Mouse (Mus musculus) midbrain, embryonic 13.5 days (tissue): Measurements from ENCODE around the gene Tbrg1. TPM values are rescaled to one million over a fixed set of nuclear protein-coding genes. Genes with fewer than 3 reads are reported as not detected.
A peak's percentile ranks its signal among the peaks of the same experiment; 100 is the strongest.

ENCODE experiments used
- ATAC-seq: fragments of 200-750 bp; cut with Nextera tagmentation; 2 replicates; pipeline ENCODE4 v1.8.0; 2017; ENCODE audit warnings: mild to moderate bottlenecking, moderate TSS enrichment, moderate library complexity
- H3K27ac ChIP-seq: fragments of 300-500 bp; sonication (generic); 2 replicates; pipeline ENCODE4 v1.5.1; 2015; ENCODE audit warnings: inconsistent platforms, mild to moderate bottlenecking, moderate library complexity
- H3K27me3 ChIP-seq: fragments of 300-500 bp; sonication (generic); 2 replicates; pipeline ENCODE4 v1.6.1; 2015; ENCODE audit warnings: mild to moderate bottlenecking, inconsistent platforms
- H3K36me3 ChIP-seq: fragments of 300-500 bp; sonication (generic); 2 replicates; pipeline ENCODE4 v1.6.1; 2015; ENCODE audit warnings: mild to moderate bottlenecking, inconsistent platforms
- H3K4me1 ChIP-seq: fragments of 300-500 bp; sonication (generic); replicated peaks from 2 replicates; pipeline ENCODE4 v1.6.1; 2015; ENCODE audit warnings: inconsistent platforms
- H3K4me2 ChIP-seq: fragments of 300-500 bp; sonication (generic); replicated peaks from 2 replicates; pipeline ENCODE4 v1.6.1; 2015; ENCODE audit warnings: moderate library complexity, mild to moderate bottlenecking, inconsistent platforms
- H3K4me3 ChIP-seq: fragments of 300-500 bp; sonication (generic); replicated peaks from 2 replicates; pipeline ENCODE4 v1.5.1; 2015; ENCODE audit warnings: mild to moderate bottlenecking, inconsistent platforms
- H3K9ac ChIP-seq: fragments of 300-500 bp; sonication (generic); replicated peaks from 2 replicates; pipeline ENCODE4 v1.6.1; 2015; ENCODE audit warnings: mild to moderate bottlenecking, inconsistent platforms
- H3K9me3 ChIP-seq: fragments of 300-500 bp; sonication (generic); 2 replicates; pipeline ENCODE4 v1.6.1; 2016; ENCODE audit warnings: mild to moderate bottlenecking, inconsistent platforms
- WGBS: fragments of 180-500 bp; shearing (Covaris S2); methylation state at CpG from one replicate; pipeline ENCODE4 v1.1.7; 2015; 5-methylcytosine and 5-hydroxymethylcytosine counted together
- polyA plus RNA-seq: library from polyadenylated mRNA; unstranded; fragments of >200 nt; fragmentation: Nextera tagmentation; extraction: Ambion mirVana; gene quantifications from 2 replicates; pipeline ENCODE4 v1.2.1, GENCODE M21; 2015

The Tbrg1 gene
- polyA plus RNA-seq, 1 experiment from 2014 or later = 85.8 TPM

DNA sequence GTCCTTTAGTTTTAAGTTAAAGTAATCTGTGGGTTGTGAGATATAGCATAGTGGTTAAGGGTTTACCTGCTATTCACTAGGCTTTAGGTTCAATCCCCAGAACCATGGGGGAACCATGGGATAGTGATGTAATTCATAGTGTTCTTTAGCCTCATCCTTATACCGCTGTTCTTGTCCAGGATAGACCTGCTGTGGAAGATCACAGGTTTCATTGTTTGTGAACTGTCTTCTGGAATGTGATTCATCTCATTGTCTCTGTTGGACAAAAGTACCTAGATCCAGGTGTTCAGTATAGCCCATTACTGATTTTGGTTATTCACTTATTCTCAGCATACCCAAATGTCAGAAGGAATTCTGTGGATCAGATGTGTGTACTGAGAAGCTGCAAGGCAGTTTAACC, 29.8 kb downstream of the Tbrg1 start:
- Histone ChIP-seq H3K27me3 (no peaks in the 10 kb centered on the region), H3K4me2 (no peak overlapping the region), H3K4me3 (no peak overlapping the region), H3K9me3 (no peaks in the 10 kb centered on the region), H3K27ac (no peak overlapping the region), H3K36me3 (no peaks in the 10 kb centered on the region), H3K9ac (no peak overlapping the region), H3K4me1 (peaks cover 33% of the 10 kb centered on the region)
- 97% methylated on average over 1 of the region's 1 CpGs for WGBS
- no peak for ATAC-seq

GRCm38 (mm10) chr9:37626103-37626567, 31.0 kb downstream of the Tbrg1 start:
- peak overlapping the region; percentile 84 for H3K27ac ChIP-seq
- no peaks in the 10 kb centered on the region for H3K9me3 ChIP-seq
- peaks cover 33% of the 10 kb centered on the region for H3K4me1 ChIP-seq
- ATAC-seq = peak; percentile 80
- H3K4me2 ChIP-seq = peak overlapping the region; percentile 20
- no peak overlapping the region for H3K4me3 ChIP-seq
- H3K27me3 ChIP-seq = 0 out of 2 replicates have a peak, but pooled peaks cover 3% of the 10 kb centered on the region
- H3K9ac ChIP-seq = no peak overlapping the region
- no peaks in the 10 kb centered on the region for H3K36me3 ChIP-seq
- WGBS = 8% methylated on average over 3 of the region's 3 CpGs

GRCm38 (mm10) chr9:37625641-37626040, 31.5 kb downstream of the Tbrg1 start:
- Histone ChIP-seq H3K27me3 (0 out of 2 replicates have a peak, but pooled peaks cover 4% of the 10 kb centered on the region), H3K27ac (peak overlapping the region; percentile 84), H3K9me3 (no peaks in the 10 kb centered on the region), H3K9ac (peak overlapping the region; percentile 25; the same call in 1 of the 2 replicates), H3K4me2 (peak overlapping the region; percentile 20), H3K4me3 (no peak overlapping the region), H3K36me3 (no peaks in the 10 kb centered on the region), H3K4me1 (peaks cover 33% of the 10 kb centered on the region)
- ATAC-seq = peak; percentile 89
- WGBS = 10% methylated on average over 7 of the region's 7 CpGs

DNA sequence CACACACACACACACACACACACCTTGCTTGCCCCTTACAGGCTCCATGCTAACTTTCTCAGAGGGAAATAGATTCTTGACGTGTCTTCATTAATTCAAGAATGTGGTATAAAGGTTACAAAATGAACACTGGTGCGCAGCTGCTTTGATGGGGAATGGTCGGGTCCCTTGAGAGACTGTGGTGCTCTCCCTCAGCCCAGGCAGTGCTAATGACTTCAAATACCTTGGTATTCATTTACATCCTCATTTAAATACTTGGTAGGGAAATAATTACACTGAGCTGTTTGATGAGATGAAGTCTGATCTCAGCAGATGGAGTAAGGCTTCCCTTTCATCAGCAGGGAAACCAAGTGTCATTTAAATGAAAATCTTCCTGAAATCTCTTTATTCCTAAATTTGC, 32.0 kb downstream of the Tbrg1 start:
- H3K4me2 ChIP-seq = peak overlapping the region; percentile 20; the same call in 1 of the 2 replicates
- H3K27ac ChIP-seq = peak overlapping the region; percentile 84
- H3K4me1 ChIP-seq = peaks cover 33% of the 10 kb centered on the region
- no peak overlapping the region for H3K4me3 ChIP-seq
- ATAC-seq = peak; percentile 88
- H3K36me3 ChIP-seq = no peaks in the 10 kb centered on the region
- H3K27me3 ChIP-seq = 0 out of 2 replicates have a peak, but pooled peaks cover 4% of the 10 kb centered on the region
- no peaks in the 10 kb centered on the region for H3K9me3 ChIP-seq
- no peak overlapping the region for H3K9ac ChIP-seq
- 28% methylated on average over 3 of the region's 3 CpGs for WGBS

GRCm38 (mm10) chr9:37624502-37624901, 32.6 kb downstream of the Tbrg1 start:
- no peaks in the 10 kb centered on the region for H3K36me3 ChIP-seq
- no peak overlapping the region for H3K9ac ChIP-seq
- H3K27me3 ChIP-seq = 0 out of 2 replicates have a peak, but pooled peaks cover 4% of the 10 kb centered on the region
- H3K4me2 ChIP-seq = no peak overlapping the region
- WGBS = 93% methylated on average over 1 of the region's 1 CpGs
- H3K9me3 ChIP-seq = no peaks in the 10 kb centered on the region
- H3K4me3 ChIP-seq = no peak overlapping the region
- ATAC-seq = no peak
- H3K27ac ChIP-seq = peak overlapping the region; percentile 84
- peaks cover 33% of the 10 kb centered on the region for H3K4me1 ChIP-seq

DNA sequence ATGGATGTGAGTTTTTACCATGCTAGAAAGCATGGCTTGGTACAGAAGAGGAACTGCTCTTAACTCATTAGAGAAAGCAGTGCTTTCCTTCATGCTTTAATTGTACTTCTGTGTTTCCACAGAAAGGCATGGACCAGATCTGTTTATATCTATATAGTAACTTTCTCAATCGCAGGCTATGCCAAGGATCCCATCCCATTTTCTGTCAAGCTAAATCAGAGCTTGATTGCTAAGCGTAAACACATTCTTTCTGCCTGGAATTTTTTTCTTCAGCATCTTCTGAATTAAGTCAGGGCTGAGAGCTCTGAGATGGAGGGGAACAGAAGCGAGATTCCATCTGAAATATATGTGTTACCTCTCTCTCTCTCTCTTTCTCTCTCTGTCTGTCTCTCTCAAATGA, 33.1 kb downstream of the Tbrg1 start:
- Histone ChIP-seq H3K4me1 (peaks cover 33% of the 10 kb centered on the region), H3K36me3 (no peaks in the 10 kb centered on the region), H3K4me3 (no peak overlapping the region), H3K4me2 (no peak overlapping the region), H3K27me3 (0 out of 2 replicates have a peak, but pooled peaks cover 4% of the 10 kb centered on the region), H3K9ac (no peak overlapping the region), H3K27ac (no peak overlapping the region), H3K9me3 (no peaks in the 10 kb centered on the region)
- ATAC-seq = no peak
- WGBS = 87% methylated on average over 3 of the region's 3 CpGs

GRCm38 (mm10) chr9:37621290-37621689, 35.8 kb downstream of the Tbrg1 start:
- Histone ChIP-seq H3K27ac (no peak overlapping the region), H3K4me3 (no peak overlapping the region), H3K36me3 (no peaks in the 10 kb centered on the region), H3K9ac (no peak overlapping the region), H3K9me3 (no peaks in the 10 kb centered on the region), H3K4me1 (peaks cover 25% of the 10 kb centered on the region), H3K27me3 (peaks cover 14% of the 10 kb centered on the region), H3K4me2 (no peak overlapping the region)
- no peak for ATAC-seq
- 85% methylated on average over 6 of the region's 6 CpGs for WGBS

DNA sequence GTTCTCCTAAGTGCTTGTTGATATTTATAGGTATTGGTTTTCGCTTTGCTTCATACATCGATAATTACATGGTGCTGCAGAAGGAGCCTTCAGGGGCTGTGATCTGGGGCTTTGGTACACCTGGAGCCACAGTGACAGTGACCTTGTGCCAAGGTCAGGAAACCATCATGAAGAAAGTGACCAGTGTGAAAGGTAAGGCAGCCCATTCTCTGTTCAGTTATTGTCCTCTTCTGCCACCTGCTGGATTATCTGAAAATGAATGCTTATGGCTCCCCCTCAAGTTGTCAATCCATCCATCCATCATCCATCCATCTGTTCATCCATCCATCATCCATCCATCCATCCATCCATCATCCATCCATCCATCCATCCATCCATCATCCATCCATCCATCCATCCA, 40.3 kb downstream of the Tbrg1 start:
- H3K36me3 ChIP-seq = no peaks in the 10 kb centered on the region
- peaks cover 4% of the 10 kb centered on the region for H3K4me1 ChIP-seq
- ATAC-seq = no peak
- H3K27me3 ChIP-seq = peaks cover 22% of the 10 kb centered on the region
- no peak overlapping the region for H3K4me2 ChIP-seq
- no peak overlapping the region for H3K9ac ChIP-seq
- no peak overlapping the region for H3K27ac ChIP-seq
- no peaks in the 10 kb centered on the region for H3K9me3 ChIP-seq
- WGBS = 59% methylated on average over 2 of the region's 2 CpGs
- H3K4me3 ChIP-seq = no peak overlapping the region

DNA sequence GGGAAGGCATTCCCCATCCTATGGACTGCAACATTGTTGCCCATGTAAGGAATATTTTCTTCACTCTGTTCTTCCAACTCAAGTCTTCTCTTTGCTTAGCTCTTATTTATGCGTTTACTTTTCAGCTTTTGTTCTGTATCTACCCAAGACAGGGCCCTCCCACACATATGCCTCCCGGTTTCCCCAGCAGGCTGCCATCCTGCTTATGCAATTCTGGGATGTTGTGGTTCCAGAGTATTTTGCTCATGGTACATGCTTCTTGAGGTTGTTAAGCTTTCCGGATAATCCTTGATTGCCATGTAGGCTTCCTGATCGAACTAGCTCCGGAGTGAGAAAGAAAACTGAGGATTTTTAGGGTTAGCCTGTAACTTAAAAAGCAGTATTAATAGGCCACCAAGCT, 41.9 kb downstream of the Tbrg1 start:
- peaks cover 4% of the 10 kb centered on the region for H3K4me1 ChIP-seq
- no peak overlapping the region for H3K4me2 ChIP-seq
- WGBS = 56% methylated on average over 5 of the region's 5 CpGs
- ATAC-seq = no peak
- H3K9me3 ChIP-seq = no peaks in the 10 kb centered on the region
- peaks cover 24% of the 10 kb centered on the region for H3K27me3 ChIP-seq
- H3K36me3 ChIP-seq = no peaks in the 10 kb centered on the region
- H3K4me3 ChIP-seq = no peak overlapping the region
- H3K9ac ChIP-seq = no peak overlapping the region
- no peak overlapping the region for H3K27ac ChIP-seq

DNA sequence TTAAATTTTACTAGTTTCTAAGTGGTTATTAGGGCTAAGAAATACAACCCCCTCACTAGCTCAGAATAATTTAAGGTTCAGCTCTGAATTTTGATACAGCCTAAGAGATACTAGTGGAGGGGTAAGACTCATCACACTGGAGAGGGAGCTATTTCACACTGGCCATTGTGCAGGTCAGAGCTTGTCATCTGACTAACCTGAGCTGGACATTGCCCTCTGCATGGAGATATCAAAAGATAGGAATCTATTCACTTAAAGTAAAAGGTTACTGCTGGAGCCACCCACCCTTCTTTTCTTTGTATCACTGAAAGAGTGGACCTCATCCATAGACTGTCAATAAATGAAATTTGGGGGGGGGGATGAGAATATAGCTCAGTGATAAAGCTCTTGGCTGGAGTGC, 42.8 kb downstream of the Tbrg1 start:
- Histone ChIP-seq H3K4me1 (peaks cover 4% of the 10 kb centered on the region), H3K4me3 (peak overlapping the region; percentile 59; the same call in 1 of the 2 replicates), H3K9ac (no peak overlapping the region), H3K27ac (peak overlapping the region; percentile 77; the same call in 1 of the 2 replicates), H3K4me2 (peak overlapping the region; percentile 61), H3K9me3 (no peaks in the 10 kb centered on the region), H3K36me3 (no peaks in the 10 kb centered on the region), H3K27me3 (peaks cover 24% of the 10 kb centered on the region)
- peak; percentile 10; the same call in 1 of the 2 replicates for ATAC-seq

DNA sequence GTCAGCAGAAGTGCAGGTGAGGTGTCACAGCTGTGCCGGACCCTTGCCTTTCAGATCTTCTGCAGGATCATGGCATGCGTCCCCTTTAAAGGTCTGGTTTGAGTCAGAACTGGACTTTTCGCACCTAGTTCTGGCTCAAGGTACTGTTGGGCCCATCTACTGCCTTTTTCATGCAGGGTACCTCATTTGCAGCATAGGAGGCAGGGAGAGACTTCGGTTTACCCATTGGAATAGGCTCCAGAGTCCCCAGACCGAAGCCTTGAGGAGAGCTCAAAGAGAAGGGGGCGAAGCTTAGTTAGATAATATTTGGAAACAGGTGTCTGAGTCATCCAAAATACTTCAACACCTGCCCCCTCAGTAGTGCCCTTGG, 43.2 kb downstream of the Tbrg1 start:
- no peaks in the 10 kb centered on the region for H3K36me3 ChIP-seq
- no peaks in the 10 kb centered on the region for H3K9me3 ChIP-seq
- peak overlapping the region; percentile 61 for H3K4me2 ChIP-seq
- WGBS = 21% methylated on average over 6 of the region's 6 CpGs
- H3K27me3 ChIP-seq = peaks cover 24% of the 10 kb centered on the region
- H3K9ac ChIP-seq = peak overlapping the region; percentile 80
- peak overlapping the region; percentile 77 for H3K27ac ChIP-seq
- peak; percentile 76; the same call in 1 of the 2 replicates for ATAC-seq
- H3K4me1 ChIP-seq = peaks cover 4% of the 10 kb centered on the region
- H3K4me3 ChIP-seq = peak overlapping the region; percentile 59

DNA sequence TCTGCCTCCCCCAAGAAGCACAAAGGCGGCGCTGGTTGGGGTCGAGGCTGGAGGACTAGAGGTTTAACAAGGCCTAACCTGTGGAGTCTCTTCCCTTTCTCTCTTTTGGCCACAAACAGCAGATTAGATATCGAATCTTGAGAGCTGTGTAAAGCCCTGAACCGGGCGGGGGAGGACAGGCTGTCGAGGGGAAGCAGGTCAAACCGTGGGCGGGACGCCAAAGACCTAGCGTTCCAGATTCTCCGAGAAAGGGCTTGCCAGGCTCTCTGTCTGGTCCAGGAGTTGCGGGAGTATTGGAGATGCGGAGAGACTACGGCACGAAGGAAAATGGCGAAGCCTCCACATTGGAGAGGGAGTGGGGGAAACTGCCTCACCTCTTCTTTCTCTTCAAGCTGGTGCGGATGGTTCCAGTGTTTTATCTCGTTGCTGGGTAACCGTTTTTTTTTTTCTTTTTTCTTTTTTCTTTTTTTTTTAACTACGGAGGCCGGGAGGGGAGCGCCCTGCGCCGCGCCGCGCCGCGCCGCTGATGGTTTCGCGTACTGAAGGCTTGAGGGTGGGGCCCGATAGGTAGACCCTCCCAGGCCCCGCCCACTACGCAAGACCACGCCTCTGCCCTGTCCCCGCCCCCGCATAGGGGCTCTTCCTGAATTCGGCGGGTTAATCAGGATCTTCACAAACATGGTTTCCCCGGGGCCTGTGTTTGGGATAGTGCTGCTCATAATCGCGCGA, 43.8 kb downstream of the Tbrg1 start, which contains the start of gene Spa17:
TSS of gene Spa17 (minus strand) at position 541 of the 729 bp plus-strand sequence.
- H3K27me3 ChIP-seq = peaks cover 22% of the 10 kb centered on the region
- no peaks in the 10 kb centered on the region for H3K9me3 ChIP-seq
- peaks cover 4% of the 10 kb centered on the region for H3K4me1 ChIP-seq
- peak within 1 kb of the TSS; percentile 61 for H3K4me2 ChIP-seq
- under 1% methylated on average over 45 of the region's 45 CpGs for WGBS
- H3K9ac ChIP-seq = peak within 1 kb of the TSS; percentile 80
- no peaks in the 10 kb centered on the region for H3K36me3 ChIP-seq
- H3K4me3 ChIP-seq = peak within 1 kb of the TSS; percentile 59
- H3K27ac ChIP-seq = peak within 1 kb of the TSS; percentile 77
- ATAC-seq = peak; percentile 92
